Mouse (Mus musculus): ENCODE results near the gene Col1a1. TPM values are rescaled to one million over a fixed set of nuclear protein-coding genes. Genes with fewer than 3 reads are reported as not detected.

Col1a1 gene
- polyA plus RNA-seq, 1 experiment from 2014 or later: 4,242 TPM

DNA sequence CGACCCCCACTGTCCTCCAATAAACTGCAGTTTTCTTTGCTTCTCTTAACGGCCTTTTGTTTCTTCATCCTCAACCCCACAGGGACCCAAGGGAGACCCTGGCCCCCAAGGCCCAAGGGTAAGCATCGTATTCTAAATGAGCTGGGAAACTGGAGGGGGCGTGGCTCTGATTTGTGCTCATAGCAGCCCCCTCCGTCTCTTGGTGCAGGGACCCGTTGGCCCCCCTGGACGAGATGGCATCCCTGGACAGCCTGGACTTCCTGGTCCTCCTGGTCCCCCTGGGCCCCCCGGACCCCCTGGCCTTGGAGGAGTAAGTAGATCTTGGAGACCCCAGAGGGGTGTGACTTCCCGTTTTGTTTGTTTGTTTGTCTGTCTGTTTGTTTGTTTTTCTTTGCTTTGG, 2.3 kb downstream of the Col1a1 start:
- peaks cover 38% of the 10 kb centered on the region for H3K36me3 ChIP-seq
- H3K4me2 ChIP-seq (replicated peaks): peak overlapping the region; percentile 64
- H3K27me3 ChIP-seq: peaks cover 6% of the 10 kb centered on the region; the same call in 1 of the 2 replicates
- H3K9ac ChIP-seq: peak overlapping the region; percentile 56
- H3K4me3 ChIP-seq (replicated peaks): peak overlapping the region; percentile 57
- H3K27ac ChIP-seq (replicated peaks): peak overlapping the region; percentile 98
- peaks cover 77% of the 10 kb centered on the region for H3K4me1 ChIP-seq
- no peak for ATAC-seq (ENCODE audit: insufficient number of reproducible peaks, low FRiP score, low TSS enrichment, low read depth)
- H3K9me3 ChIP-seq (replicated peaks): no peaks in the 10 kb centered on the region
- WGBS: 20% methylated on average over 9 of the region's 9 CpGs

DNA sequence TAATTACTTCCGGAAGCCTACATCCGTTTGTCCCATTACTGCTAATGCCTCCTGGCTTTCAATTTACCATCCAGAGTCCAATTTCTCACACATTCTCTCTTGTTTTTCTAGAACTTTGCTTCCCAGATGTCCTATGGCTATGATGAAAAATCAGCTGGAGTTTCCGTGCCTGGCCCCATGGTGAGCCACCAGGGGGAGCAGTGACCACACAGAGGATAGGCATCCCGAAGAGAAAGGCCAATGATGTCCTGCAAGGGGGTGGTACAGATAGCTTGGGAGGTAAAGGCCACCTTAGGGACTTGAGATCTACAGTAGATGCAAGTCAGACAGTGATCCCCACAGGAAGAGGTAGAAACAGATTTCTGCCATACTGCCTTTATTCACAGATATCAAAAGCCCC, 3.3 kb downstream of the Col1a1 start:
- Histone ChIP-seq H3K9ac (peak overlapping the region; percentile 33; the same call in 1 of the 2 replicates), H3K27ac (replicated peaks) (peak overlapping the region; percentile 98)
- WGBS: 15% methylated on average over 4 of the region's 4 CpGs

DNA sequence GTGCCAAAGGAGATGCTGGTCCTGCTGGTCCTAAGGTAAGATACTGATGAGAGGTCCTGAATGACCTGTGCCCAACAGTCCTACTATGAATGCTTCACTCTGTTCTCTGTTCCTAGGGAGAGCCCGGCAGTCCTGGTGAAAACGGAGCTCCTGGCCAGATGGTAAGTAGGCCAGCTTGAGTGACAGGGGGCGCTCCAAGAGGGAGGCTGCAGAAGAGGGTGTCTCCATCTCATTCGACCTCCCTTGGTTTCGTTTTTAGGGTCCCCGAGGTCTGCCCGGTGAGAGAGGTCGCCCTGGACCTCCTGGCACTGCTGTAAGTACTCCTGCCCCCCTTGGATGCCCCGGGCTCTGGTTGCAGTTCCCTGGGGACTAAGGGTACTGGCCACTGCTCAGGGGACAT, 5.1 kb downstream of the Col1a1 start:
- peaks cover 66% of the 10 kb centered on the region for H3K36me3 ChIP-seq
- H3K4me1 ChIP-seq: peaks cover 79% of the 10 kb centered on the region
- peak overlapping the region; percentile 98 for H3K27ac ChIP-seq (replicated peaks)
- peaks cover 3% of the 10 kb centered on the region; the same call in 1 of the 2 replicates for H3K27me3 ChIP-seq
- H3K4me3 ChIP-seq (replicated peaks): peak overlapping the region; percentile 6; the same call in 1 of the 2 replicates
- H3K9me3 ChIP-seq (replicated peaks): no peaks in the 10 kb centered on the region
- 52% methylated on average over 9 of the region's 9 CpGs for WGBS
- 0 out of 2 replicates have a peak overlapping the region, but pooled peaks have one; percentile 15 for H3K9ac ChIP-seq
- ATAC-seq (ENCODE audit: insufficient number of reproducible peaks, low FRiP score, low TSS enrichment, low read depth): 0 out of 2 replicates have a peak, but pooled peaks have one; percentile 1
- peak overlapping the region; percentile 64 for H3K4me2 ChIP-seq (replicated peaks)

More for the DNA sequence above, 3.3 kb downstream of the Col1a1 start:
- peaks cover 6% of the 10 kb centered on the region; the same call in 1 of the 2 replicates for H3K27me3 ChIP-seq
- no peak for ATAC-seq (ENCODE audit: insufficient number of reproducible peaks, low FRiP score, low TSS enrichment, low read depth)
- H3K36me3 ChIP-seq: peaks cover 48% of the 10 kb centered on the region
- peaks cover 76% of the 10 kb centered on the region for H3K4me1 ChIP-seq
- peak overlapping the region; percentile 57 for H3K4me3 ChIP-seq (replicated peaks)
- peak overlapping the region; percentile 64 for H3K4me2 ChIP-seq (replicated peaks)
- no peaks in the 10 kb centered on the region for H3K9me3 ChIP-seq (replicated peaks)

GRCm38 (mm10) chr11:94941776-94942175, 5.8 kb downstream of the Col1a1 start:
- Histone ChIP-seq H3K27ac (replicated peaks) (peak overlapping the region; percentile 98), H3K9me3 (replicated peaks) (no peaks in the 10 kb centered on the region)
- WGBS: 71% methylated on average over 8 of the region's 8 CpGs

DNA sequence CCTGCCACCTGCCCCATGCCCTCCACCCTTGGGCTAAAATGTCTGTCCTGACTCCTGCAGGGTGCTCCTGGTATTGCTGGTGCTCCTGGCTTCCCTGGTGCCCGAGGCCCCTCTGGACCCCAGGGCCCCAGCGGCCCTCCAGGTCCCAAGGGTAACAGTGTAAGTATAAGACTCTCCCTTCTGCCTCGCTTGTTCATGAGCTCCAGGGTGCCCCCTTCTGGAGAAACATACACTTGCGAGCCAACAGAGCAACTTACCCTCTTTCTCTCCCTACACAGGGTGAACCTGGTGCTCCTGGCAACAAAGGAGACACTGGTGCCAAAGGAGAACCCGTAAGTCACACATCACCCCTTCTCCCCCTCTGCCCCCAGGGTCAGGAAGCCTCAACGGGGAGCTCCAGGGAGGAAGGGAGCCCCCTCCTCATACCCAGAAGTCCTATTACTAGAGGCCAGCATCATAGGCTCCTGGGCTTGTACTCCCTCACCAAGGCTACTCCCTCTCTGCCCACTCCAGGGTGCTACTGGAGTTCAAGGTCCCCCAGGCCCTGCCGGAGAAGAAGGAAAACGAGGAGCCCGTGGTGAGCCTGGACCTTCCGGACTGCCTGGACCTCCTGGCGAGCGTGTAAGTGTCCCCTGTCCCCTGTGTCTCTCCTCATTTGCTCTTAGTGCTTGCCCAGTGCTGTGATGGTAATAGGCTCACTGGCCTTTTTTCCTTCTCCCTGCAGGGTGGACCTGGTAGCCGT, 6.4 kb downstream of the Col1a1 start:
- no peaks in the 10 kb centered on the region for H3K9me3 ChIP-seq (replicated peaks)
- peaks cover 88% of the 10 kb centered on the region for H3K4me1 ChIP-seq
- no peak; the same call in 1 of the 2 replicates for ATAC-seq (ENCODE audit: insufficient number of reproducible peaks, low FRiP score, low TSS enrichment, low read depth)
- H3K27me3 ChIP-seq: no peaks in the 10 kb centered on the region
- 0 out of 2 replicates have a peak overlapping the region, but pooled peaks have one; percentile 6 for H3K4me3 ChIP-seq (replicated peaks)
- peak overlapping the region; percentile 64 for H3K4me2 ChIP-seq (replicated peaks)
- peak overlapping the region; percentile 12; the same call in 1 of the 2 replicates for H3K9ac ChIP-seq
- H3K27ac ChIP-seq (replicated peaks): peak overlapping the region; percentile 98
- H3K36me3 ChIP-seq: peaks cover 80% of the 10 kb centered on the region
- WGBS: 50% methylated on average over 13 of the region's 13 CpGs

More at GRCm38 (mm10) chr11:94941776-94942175, 5.8 kb downstream of the Col1a1 start:
- H3K4me3 ChIP-seq (replicated peaks): peak overlapping the region; percentile 6; the same call in 1 of the 2 replicates
- peak overlapping the region; percentile 64 for H3K4me2 ChIP-seq (replicated peaks)
- no peaks in the 10 kb centered on the region for H3K27me3 ChIP-seq
- no peak for ATAC-seq (ENCODE audit: insufficient number of reproducible peaks, low FRiP score, low TSS enrichment, low read depth)
- peaks cover 82% of the 10 kb centered on the region for H3K4me1 ChIP-seq
- 0 out of 2 replicates have a peak overlapping the region, but pooled peaks have one; percentile 15 for H3K9ac ChIP-seq
- peaks cover 73% of the 10 kb centered on the region for H3K36me3 ChIP-seq

- no peaks in the 10 kb centered on the region for H3K9me3 ChIP-seq (replicated peaks)
- 0 out of 2 replicates have a peak overlapping the region, but pooled peaks have one; percentile 1 for H3K4me3 ChIP-seq (replicated peaks)
- peak overlapping the region; percentile 98 for H3K27ac ChIP-seq (replicated peaks)
- WGBS: 81% methylated on average over 15 of the region's 15 CpGs
- peak overlapping the region; percentile 64; the same call in 1 of the 2 replicates for H3K4me2 ChIP-seq (replicated peaks)
- ATAC-seq (ENCODE audit: insufficient number of reproducible peaks, low FRiP score, low TSS enrichment, low read depth): no peak
- H3K36me3 ChIP-seq: peaks cover 86% of the 10 kb centered on the region
- peaks cover 90% of the 10 kb centered on the region for H3K4me1 ChIP-seq
- H3K27me3 ChIP-seq: no peaks in the 10 kb centered on the region
- no peak overlapping the region for H3K9ac ChIP-seq
Measured at GRCm38 (mm10) chr11:94943054-94943453, 7.0 kb downstream of the Col1a1 start.

- Histone ChIP-seq H3K9me3 (replicated peaks) (no peaks in the 10 kb centered on the region), H3K9ac (no peak overlapping the region), H3K4me1 (peaks cover 91% of the 10 kb centered on the region), H3K27me3 (no peaks in the 10 kb centered on the region), H3K36me3 (peaks cover 98% of the 10 kb centered on the region), H3K27ac (replicated peaks) (peak overlapping the region; percentile 98), H3K4me3 (replicated peaks) (no peak overlapping the region), H3K4me2 (replicated peaks) (0 out of 2 replicates have a peak overlapping the region, but pooled peaks have one; percentile 64)
- WGBS: 28% methylated on average over 8 of the region's 8 CpGs
- no peak for ATAC-seq (ENCODE audit: insufficient number of reproducible peaks, low FRiP score, low TSS enrichment, low read depth)
Measured at GRCm38 (mm10) chr11:94944295-94944694, 8.3 kb downstream of the Col1a1 start.

- no peaks in the 10 kb centered on the region for H3K9me3 ChIP-seq (replicated peaks)
- no peak for ATAC-seq (ENCODE audit: insufficient number of reproducible peaks, low FRiP score, low TSS enrichment, low read depth)
- peak overlapping the region; percentile 6; the same call in 1 of the 2 replicates for H3K4me2 ChIP-seq (replicated peaks)
- no peak overlapping the region for H3K9ac ChIP-seq
- H3K36me3 ChIP-seq: peaks cover 97% of the 10 kb centered on the region
- peaks cover 82% of the 10 kb centered on the region for H3K4me1 ChIP-seq
- no peaks in the 10 kb centered on the region for H3K27me3 ChIP-seq
- WGBS: 85% methylated on average over 12 of the region's 12 CpGs
- peak overlapping the region; percentile 98 for H3K27ac ChIP-seq (replicated peaks)
- H3K4me3 ChIP-seq (replicated peaks): no peak overlapping the region
Measured at GRCm38 (mm10) chr11:94945236-94945635, 9.2 kb downstream of the Col1a1 start.

GRCm38 (mm10) chr11:94952169-94952568, 16.1 kb downstream of the Col1a1 start:
- Histone ChIP-seq H3K27ac (replicated peaks) (peak overlapping the region; percentile 98), H3K4me3 (replicated peaks) (no peak overlapping the region), H3K36me3 (peaks cover 48% of the 10 kb centered on the region), H3K4me2 (replicated peaks) (no peak overlapping the region), H3K27me3 (no peaks in the 10 kb centered on the region), H3K9ac (no peak overlapping the region), H3K4me1 (peaks cover 24% of the 10 kb centered on the region), H3K9me3 (replicated peaks) (no peaks in the 10 kb centered on the region)
- WGBS: 24% methylated on average over 6 of the region's 6 CpGs
- ATAC-seq (ENCODE audit: insufficient number of reproducible peaks, low FRiP score, low TSS enrichment, low read depth): no peak

DNA sequence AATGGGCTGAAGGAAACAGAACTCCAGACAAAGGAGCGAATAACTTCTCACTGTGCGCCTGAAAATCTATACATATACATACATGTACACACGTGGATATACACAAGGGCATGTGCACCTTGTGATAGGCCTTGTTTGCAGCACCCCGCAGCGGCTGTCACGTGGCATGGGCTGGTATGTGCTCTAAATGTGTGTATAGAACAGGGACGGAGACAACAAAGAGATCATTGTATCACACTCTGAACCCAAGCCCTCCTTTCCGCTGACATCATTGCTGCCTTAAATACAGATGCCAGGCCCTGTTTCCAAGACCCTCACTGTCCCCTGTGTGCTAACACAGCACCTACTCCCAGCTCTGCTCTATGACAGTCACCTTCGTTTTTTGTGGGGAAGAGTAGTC, 19.1 kb downstream of the Col1a1 start:
- peak overlapping the region; percentile 65 for H3K27ac ChIP-seq (replicated peaks)
- peaks cover 21% of the 10 kb centered on the region for H3K4me1 ChIP-seq
- peaks cover 19% of the 10 kb centered on the region for H3K36me3 ChIP-seq
- no peak overlapping the region for H3K4me2 ChIP-seq (replicated peaks)
- 48% methylated on average over 9 of the region's 9 CpGs for WGBS
- no peak overlapping the region for H3K9ac ChIP-seq
- H3K9me3 ChIP-seq (replicated peaks): no peaks in the 10 kb centered on the region
- no peaks in the 10 kb centered on the region for H3K27me3 ChIP-seq
- no peak for ATAC-seq (ENCODE audit: insufficient number of reproducible peaks, low FRiP score, low TSS enrichment, low read depth)
- 0 out of 2 replicates have a peak overlapping the region, but pooled peaks have one; percentile 7 for H3K4me3 ChIP-seq (replicated peaks)

DNA sequence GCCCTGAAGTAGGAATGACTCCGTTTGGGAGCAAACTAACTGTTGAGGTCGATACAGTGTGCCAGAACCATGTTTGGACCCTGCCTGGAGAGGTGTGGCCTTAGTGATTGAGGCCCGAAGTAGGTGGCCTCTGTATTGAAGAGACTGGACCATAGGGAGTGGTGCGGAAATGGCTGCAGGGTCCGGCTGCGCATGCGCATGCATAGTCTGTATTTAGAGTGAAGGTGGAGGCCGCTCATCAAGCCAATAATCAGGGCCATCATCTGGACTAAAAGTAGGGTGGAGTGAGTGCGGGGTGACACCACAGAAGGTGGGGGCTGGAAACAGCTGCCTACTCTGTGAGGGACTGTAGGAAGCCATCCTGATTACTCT, 21.7 kb downstream of the Col1a1 start:
- 82% methylated on average over 9 of the region's 9 CpGs for WGBS
- Histone ChIP-seq H3K4me3 (replicated peaks) (no peak overlapping the region), H3K4me1 (peaks cover 20% of the 10 kb centered on the region), H3K36me3 (no peaks in the 10 kb centered on the region), H3K27ac (replicated peaks) (peak overlapping the region; percentile 61), H3K27me3 (no peaks in the 10 kb centered on the region), H3K4me2 (replicated peaks) (0 out of 2 replicates have a peak overlapping the region, but pooled peaks have one; percentile 2), H3K9me3 (replicated peaks) (no peaks in the 10 kb centered on the region), H3K9ac (no peak overlapping the region)
- no peak for ATAC-seq (ENCODE audit: insufficient number of reproducible peaks, low FRiP score, low TSS enrichment, low read depth)

All from embryonic facial prominence, embryonic 15.5 days (tissue).